Mouse (Mus musculus): ENCODE data around the gene Olfr1431. TPM values are rescaled to one million over a fixed set of nuclear protein-coding genes. Genes with fewer than 3 reads are reported as not detected.
"Not testable (repeated sequence)": the region's sequence is repeated elsewhere in the genome, so short reads cannot be mapped to it uniquely, and the experiment has no call there.

Olfr1431 gene
- polyA plus RNA-seq (2016; fragmentation: Nextera tagmentation; extraction: Ambion mirVana): not detected in 2 replicates

DNA sequence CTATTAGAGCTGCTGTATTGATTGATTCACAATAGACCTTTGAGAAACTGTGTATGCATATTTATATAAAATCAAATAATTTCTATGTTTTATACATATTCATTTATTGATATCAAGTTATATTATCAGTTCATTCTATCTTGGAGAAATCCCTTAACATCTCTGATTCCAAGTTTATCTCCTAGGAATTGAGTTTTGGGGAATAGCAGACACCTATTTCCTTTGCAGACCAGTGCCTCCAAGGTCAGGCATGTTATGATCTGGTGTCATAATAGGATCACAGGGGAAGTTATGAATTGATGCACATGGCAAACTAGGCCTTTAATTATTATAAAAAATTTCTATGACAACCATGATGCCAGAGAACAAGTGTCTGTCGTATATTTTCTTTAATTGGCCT, at the start of gene Olfr1431:
Olfr1431 (plus strand) TSS at position 301 of the 400 bp plus-strand sequence.
- no peak within 1 kb of the TSS for H3K4me3 ChIP-seq
- DNase-seq (ENCODE audit: low spot score): no peak
- H3K36me3 ChIP-seq (replicated peaks): no peaks in the 10 kb centered on the region
- H3K27me3 ChIP-seq (replicated peaks; ENCODE audit: low read depth, poor library complexity, severe bottlenecking): no peaks in the 10 kb centered on the region
- H3K27ac ChIP-seq (replicated peaks): no peak within 1 kb of the TSS
- H3K9me3 ChIP-seq: no peaks in the 10 kb centered on the region
- 85% methylated on average over 1 of the region's 1 CpGs for WGBS
- H3K4me1 ChIP-seq: no peaks in the 10 kb centered on the region

DNA sequence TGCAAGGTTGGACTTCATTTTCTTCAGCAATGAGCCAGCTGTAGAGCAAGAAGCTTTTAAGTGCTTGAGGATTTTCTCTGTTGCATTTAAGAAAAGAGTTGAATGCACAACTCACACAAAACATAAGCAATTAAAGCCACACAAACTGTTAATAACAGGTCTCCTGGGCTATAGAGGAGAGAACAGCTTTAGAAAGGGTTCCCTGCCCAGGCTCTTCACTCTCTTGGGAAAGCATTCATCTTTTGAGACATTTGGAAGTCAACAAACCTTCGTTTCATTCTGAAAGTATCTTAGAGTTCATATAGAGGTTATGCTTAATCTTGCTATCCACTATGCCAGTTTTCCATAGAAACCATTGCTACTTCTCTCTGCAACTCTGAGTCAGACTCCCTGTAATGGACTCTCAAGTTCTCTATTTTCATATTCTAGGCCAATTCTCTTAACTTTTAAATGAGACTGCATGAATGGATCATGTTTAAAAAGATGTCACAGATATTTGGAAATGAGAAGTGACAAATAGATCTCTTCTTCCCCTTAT, 30.3 kb upstream of the Olfr1431 start, which contains the start of gene Olfr1555-ps1:
Olfr1555-ps1 (minus strand) TSS at position 51 of the 538 bp plus-strand sequence.
- not testable (repeated sequence) for H3K36me3 ChIP-seq (replicated peaks); DNase-seq (ENCODE audit: low spot score)

GRCm38 (mm10) chr19:12175431-12175830, 25.0 kb upstream of the Olfr1431 start:
- H3K36me3 ChIP-seq (replicated peaks); H3K4me3 ChIP-seq; H3K27me3 ChIP-seq (replicated peaks; ENCODE audit: low read depth, poor library complexity, severe bottlenecking); H3K9me3 ChIP-seq; DNase-seq (ENCODE audit: low spot score); H3K27ac ChIP-seq (replicated peaks); H3K4me1 ChIP-seq: not testable (repeated sequence)
- 87% methylated on average over 5 of the region's 5 CpGs for WGBS

More for the DNA sequence above, 30.3 kb upstream of the Olfr1431 start, which contains the start of gene Olfr1555-ps1:
- not testable (repeated sequence) for H3K4me3 ChIP-seq; H3K4me1 ChIP-seq; H3K27ac ChIP-seq (replicated peaks); H3K27me3 ChIP-seq (replicated peaks; ENCODE audit: low read depth, poor library complexity, severe bottlenecking); H3K9me3 ChIP-seq
- WGBS: 57% methylated on average over 1 of the region's 1 CpGs

DNA sequence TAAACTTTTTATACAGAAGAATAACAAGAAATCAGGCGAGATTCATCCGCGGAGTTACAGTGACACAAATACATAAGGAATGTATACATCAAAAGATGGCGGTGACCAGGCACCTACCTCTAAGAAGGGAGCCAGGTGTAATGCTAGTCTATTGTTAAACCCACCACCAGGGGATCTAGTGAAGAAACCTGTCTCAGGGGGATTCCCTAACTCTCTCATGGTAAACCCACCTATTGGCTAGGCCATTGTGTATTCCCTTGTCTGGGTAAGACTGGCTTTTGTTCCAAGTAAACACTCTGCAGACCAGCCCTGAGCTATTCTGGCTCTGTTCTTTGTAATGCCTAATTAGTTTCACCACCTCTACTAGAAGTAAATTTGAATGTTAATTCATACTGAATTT, 1.4 kb upstream of the Olfr1431 start:
- H3K27me3 ChIP-seq (replicated peaks; ENCODE audit: low read depth, poor library complexity, severe bottlenecking); H3K9me3 ChIP-seq; DNase-seq (ENCODE audit: low spot score); H3K27ac ChIP-seq (replicated peaks); H3K4me1 ChIP-seq; H3K36me3 ChIP-seq (replicated peaks); H3K4me3 ChIP-seq: not testable (repeated sequence)
- 79% methylated on average over 4 of the region's 4 CpGs for WGBS

GRCm38 (mm10) chr19:12232496-12232895, 32.1 kb downstream of the Olfr1431 start, which contains the start of gene Olfr1432:
TSS of gene Olfr1432 (minus strand) at chr19:12232596.
- H3K36me3 ChIP-seq (replicated peaks); H3K27ac ChIP-seq (replicated peaks); DNase-seq (ENCODE audit: low spot score); H3K4me3 ChIP-seq; H3K9me3 ChIP-seq; H3K27me3 ChIP-seq (replicated peaks; ENCODE audit: low read depth, poor library complexity, severe bottlenecking); H3K4me1 ChIP-seq: not testable (repeated sequence)

DNA sequence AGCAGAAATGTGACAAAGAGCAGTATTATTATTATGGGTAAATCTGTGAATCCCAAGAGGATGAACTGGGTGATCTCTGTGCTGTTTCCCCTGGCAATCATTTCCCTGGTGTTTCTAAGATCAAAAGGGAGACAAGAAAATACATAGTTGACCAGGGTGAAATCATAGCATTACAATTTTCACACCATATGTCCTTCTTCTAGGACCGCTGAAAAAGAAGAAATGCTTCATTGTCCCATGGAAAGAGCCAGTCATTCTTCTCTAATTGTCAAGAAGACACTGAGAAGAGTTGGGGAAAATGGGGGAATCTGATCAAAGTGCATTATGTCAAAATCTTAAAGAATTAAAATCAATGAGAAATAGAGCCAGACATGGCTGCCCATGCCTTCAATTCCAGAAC, 41.1 kb downstream of the Olfr1431 start, which contains the start of gene Olfr262:
Olfr262 (minus strand) TSS at position 101 of the 400 bp plus-strand sequence.
- Histone ChIP-seq H3K36me3 (replicated peaks) (no peaks in the 10 kb centered on the region), H3K9me3 (no peaks in the 10 kb centered on the region), H3K27ac (replicated peaks) (no peak within 1 kb of the TSS), H3K4me3 (no peak within 1 kb of the TSS), H3K4me1 (no peaks in the 10 kb centered on the region), H3K27me3 (replicated peaks; ENCODE audit: low read depth, poor library complexity, severe bottlenecking) (no peaks in the 10 kb centered on the region)
- DNase-seq (ENCODE audit: low spot score): no peak
- WGBS: 81% methylated on average over 1 of the region's 1 CpGs

GRCm38 (mm10) chr19:12260732-12261131, 60.3 kb downstream of the Olfr1431 start, which contains the start of gene Olfr235:
TSS of gene Olfr235 (plus strand) at chr19:12261032.
- Histone ChIP-seq H3K27me3 (replicated peaks; ENCODE audit: low read depth, poor library complexity, severe bottlenecking) (no peaks in the 10 kb centered on the region), H3K36me3 (replicated peaks) (no peaks in the 10 kb centered on the region), H3K4me3 (no peak within 1 kb of the TSS), H3K27ac (replicated peaks) (no peak within 1 kb of the TSS), H3K4me1 (no peaks in the 10 kb centered on the region), H3K9me3 (no peaks in the 10 kb centered on the region)
- WGBS: 58% methylated on average over 1 of the region's 1 CpGs
- DNase-seq (ENCODE audit: low spot score): no peak

Other genes with a start within 250 kb of the Olfr1431 start
- gene Osbp, start 234.7 kb upstream of the Olfr1431 start, polyA plus RNA-seq (2016; fragmentation: Nextera tagmentation; extraction: Ambion mirVana): 2.8 and 3.5 TPM in 2 replicates
- 0.04 and 0.09 TPM in 2 replicates for gene Olfr1423, start 159.3 kb upstream of the Olfr1431 start, polyA plus RNA-seq (2016; fragmentation: Nextera tagmentation; extraction: Ambion mirVana)
- not detected in 2 replicates for gene Olfr1424, start 138.0 kb upstream of the Olfr1431 start, polyA plus RNA-seq (2016; fragmentation: Nextera tagmentation; extraction: Ambion mirVana)
- not detected in 2 replicates for gene Olfr1425, start 122.9 kb upstream of the Olfr1431 start, polyA plus RNA-seq (2016; fragmentation: Nextera tagmentation; extraction: Ambion mirVana)
- not detected in 2 replicates for gene Olfr1426, start 108.6 kb upstream of the Olfr1431 start, polyA plus RNA-seq (2016; fragmentation: Nextera tagmentation; extraction: Ambion mirVana)
- gene Olfr1427, start 97.3 kb upstream of the Olfr1431 start, polyA plus RNA-seq (2016; fragmentation: Nextera tagmentation; extraction: Ambion mirVana): not detected in 2 replicates
- not detected in 2 replicates for gene Olfr1428, start 84.7 kb upstream of the Olfr1431 start, polyA plus RNA-seq (2016; fragmentation: Nextera tagmentation; extraction: Ambion mirVana)
- gene Olfr76, start 77.4 kb upstream of the Olfr1431 start, polyA plus RNA-seq (2016; fragmentation: Nextera tagmentation; extraction: Ambion mirVana): not detected in 2 replicates
- gene Olfr1555-ps1, start 30.5 kb upstream of the Olfr1431 start, polyA plus RNA-seq (2016; fragmentation: Nextera tagmentation; extraction: Ambion mirVana): not detected in 2 replicates
- gene Olfr1432, start 32.0 kb downstream of the Olfr1431 start, polyA plus RNA-seq (2016; fragmentation: Nextera tagmentation; extraction: Ambion mirVana): not detected in 2 replicates
- not detected in 2 replicates for gene Olfr262, start 41.0 kb downstream of the Olfr1431 start, polyA plus RNA-seq (2016; fragmentation: Nextera tagmentation; extraction: Ambion mirVana)
- gene Olfr235, start 60.4 kb downstream of the Olfr1431 start, polyA plus RNA-seq (2016; fragmentation: Nextera tagmentation; extraction: Ambion mirVana): not detected in 2 replicates
- not detected in 2 replicates for gene Olfr1434, start 79.2 kb downstream of the Olfr1431 start, polyA plus RNA-seq (2016; fragmentation: Nextera tagmentation; extraction: Ambion mirVana)
- not detected in 2 replicates for gene Olfr1436, start 98.5 kb downstream of the Olfr1431 start, polyA plus RNA-seq (2016; fragmentation: Nextera tagmentation; extraction: Ambion mirVana)
- not detected in 2 replicates for gene Olfr1437, start 124.5 kb downstream of the Olfr1431 start, polyA plus RNA-seq (2016; fragmentation: Nextera tagmentation; extraction: Ambion mirVana)
- not detected in 2 replicates for gene Olfr1438-ps1, start 135.3 kb downstream of the Olfr1431 start, polyA plus RNA-seq (2016; fragmentation: Nextera tagmentation; extraction: Ambion mirVana)
- gene Olfr1440, start 186.6 kb downstream of the Olfr1431 start, polyA plus RNA-seq (2016; fragmentation: Nextera tagmentation; extraction: Ambion mirVana): not detected in 2 replicates
- not detected in 2 replicates for gene Olfr1441, start 216.8 kb downstream of the Olfr1431 start, polyA plus RNA-seq (2016; fragmentation: Nextera tagmentation; extraction: Ambion mirVana)
- not detected in 2 replicates for gene Pfpl, start 227.3 kb downstream of the Olfr1431 start, polyA plus RNA-seq (2016; fragmentation: Nextera tagmentation; extraction: Ambion mirVana)

All from embryonic facial prominence, embryonic 10.5 days (tissue).